Mouse (Mus musculus): Measurements from ENCODE around the gene Il9r. TPM values are rescaled to one million over a fixed set of nuclear protein-coding genes. Genes with fewer than 3 reads are reported as not detected.
A peak's percentile ranks its signal among the peaks of the same experiment; 100 is the strongest.

The Il9r gene
- total and polyA plus RNA-seq, 3 experiments: 20.0 to 52.1 (median 47.5) TPM

DNA sequence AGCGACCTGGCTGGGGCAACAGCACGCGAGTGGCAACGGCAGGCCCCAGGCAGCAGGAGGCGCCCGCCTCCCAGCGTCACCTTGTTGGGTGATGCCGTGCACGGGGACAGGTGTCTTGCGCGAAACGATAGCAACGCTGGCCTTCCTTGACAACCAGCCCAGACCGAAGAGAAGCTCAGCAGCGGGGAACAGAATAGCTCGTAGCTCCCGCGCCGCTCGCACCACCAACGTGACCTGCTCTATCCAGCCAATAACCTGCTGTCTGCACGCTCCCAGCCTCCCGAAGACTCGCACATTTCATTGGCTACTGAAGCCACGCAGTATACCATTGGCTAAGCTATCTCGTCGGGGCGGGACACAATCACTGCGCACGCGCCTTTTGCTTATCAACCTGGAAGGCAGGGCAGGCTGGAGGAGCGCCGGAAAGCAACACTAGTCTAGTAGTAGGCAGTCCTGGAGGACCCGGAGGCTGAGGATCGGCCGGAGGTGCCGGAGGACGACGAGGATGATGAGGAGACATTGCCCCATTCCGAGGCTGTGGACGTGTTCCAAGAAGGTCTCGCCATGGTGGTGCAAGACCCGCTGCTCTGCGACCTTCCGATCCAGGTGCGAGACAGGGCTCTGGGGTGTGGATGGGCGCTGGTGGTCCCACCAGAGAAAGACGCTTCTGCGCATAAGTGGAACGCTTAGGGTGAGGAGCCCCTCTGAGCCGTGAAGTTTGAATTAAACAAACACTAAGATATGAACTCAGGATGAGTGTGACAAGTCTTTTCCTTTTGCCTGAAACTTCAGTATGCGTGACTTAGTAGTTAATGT is 5.2 kb upstream of the Il9r start, which contains the start of gene Snrnp25 (continued):
- peak; percentile 63 for TF ChIP-seq SMC3 (IDR thresholded peaks at IDR 0.05; ENCODE audit: low read depth, low read length)
- TF ChIP-seq EP300 (IDR thresholded peaks at IDR 0.05; ENCODE audit: low read length): no peak
- peak; percentile 87 for TF ChIP-seq BHLHE40 (IDR thresholded peaks at IDR 0.05; ENCODE audit: low read depth, low read length)
- no peak for TF ChIP-seq CHD1 (IDR thresholded peaks at IDR 0.05; ENCODE audit: low read depth, low read length)
- TF ChIP-seq SIN3A (IDR thresholded peaks at IDR 0.05; ENCODE audit: low read length): peak; percentile 98
- peak; percentile 85 for TF ChIP-seq USF1 (IDR thresholded peaks at IDR 0.05; ENCODE audit: low read depth, low read length)
- TF ChIP-seq IRF4 (IDR thresholded peaks at IDR 0.05; ENCODE audit: low read depth, low read length): peak; percentile 41; the same call in 1 of the 2 replicates
- TF ChIP-seq POLR2AphosphoS2 (IDR thresholded peaks at IDR 0.05; ENCODE audit: low read depth, low read length): peak; percentile 80
- 0 out of 2 replicates have a peak, but pooled peaks have one; percentile 25 for TF ChIP-seq MAZ (IDR thresholded peaks at IDR 0.05; ENCODE audit: low read depth, low read length)
- TF ChIP-seq MXI1 (IDR thresholded peaks at IDR 0.05; ENCODE audit: low read depth, low read length): peak; percentile 94
- peak; percentile 90 for TF ChIP-seq MAX (IDR thresholded peaks at IDR 0.05; ENCODE audit: low read length)

DNA sequence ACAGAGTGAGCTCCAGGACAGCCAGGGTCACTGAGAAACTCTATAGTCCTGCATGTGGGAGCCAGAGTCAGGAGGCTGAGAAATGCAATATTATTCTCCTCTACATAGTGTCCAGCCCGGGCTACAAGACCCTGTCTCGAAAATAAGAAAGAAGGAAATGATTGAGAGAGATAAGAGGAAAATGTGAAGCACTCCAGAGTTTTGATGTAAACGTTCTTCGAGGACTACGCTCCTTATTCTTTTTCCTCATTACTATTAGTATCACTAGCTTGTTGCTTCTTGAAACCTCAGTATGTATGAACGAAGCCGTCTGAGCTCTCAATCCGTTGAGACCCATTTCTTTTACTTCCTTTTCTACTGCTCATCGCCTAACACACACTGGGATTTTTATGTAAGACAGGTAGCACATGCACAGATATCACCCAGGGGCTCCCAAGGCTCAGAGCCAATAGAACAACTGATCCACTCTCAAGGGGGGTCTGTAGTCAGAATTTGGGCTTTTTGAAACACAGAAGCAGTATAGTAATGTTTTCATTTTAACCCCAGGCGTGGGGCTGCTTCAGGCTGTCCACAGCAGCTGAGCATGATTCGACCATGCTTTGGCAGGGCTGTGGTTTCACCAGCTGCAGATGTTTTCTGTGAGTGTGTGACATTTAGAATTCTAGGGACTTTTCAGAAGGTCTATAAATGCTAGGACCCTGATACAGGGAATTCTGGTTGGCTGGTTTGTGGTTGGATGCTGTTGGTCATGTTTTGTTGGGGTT is 2.0 kb upstream of the Il9r start:
- TF ChIP-seq TCF12 (IDR thresholded peaks at IDR 0.05; ENCODE audit: low read depth, low read length) (peak; percentile 14; the same call in 1 of the 2 replicates), EP300 (IDR thresholded peaks at IDR 0.05; ENCODE audit: low read length) (0 out of 2 replicates have a peak, but pooled peaks have one; percentile 49), SIN3A (IDR thresholded peaks at IDR 0.05; ENCODE audit: low read length) (0 out of 2 replicates have a peak, but pooled peaks have one; percentile 4), PAX5 (IDR thresholded peaks at IDR 0.05; ENCODE audit: low read length) (no peak), CHD1 (IDR thresholded peaks at IDR 0.05; ENCODE audit: low read depth, low read length) (no peak), MAX (IDR thresholded peaks at IDR 0.05; ENCODE audit: low read length) (peak; percentile 72; the same call in 1 of the 2 replicates), MYC (IDR thresholded peaks at IDR 0.05; ENCODE audit: low read depth, low read length) (0 out of 2 replicates have a peak, but pooled peaks have one; percentile 30), ETS1 (conservative IDR thresholded peaks at IDR 0.05; ENCODE audit: low read depth, low read length) (peak; percentile 85), RAD21 (IDR thresholded peaks at IDR 0.05; ENCODE audit: low read depth, low read length) (no peak), MXI1 (IDR thresholded peaks at IDR 0.05; ENCODE audit: low read depth, low read length) (peak; percentile 35; the same call in 1 of the 2 replicates)
- Histone ChIP-seq H3K9ac (ENCODE audit: insufficient read depth, low read depth) (peak overlapping the region; percentile 17; the same call in 1 of the 2 replicates), H3K4me2 (ENCODE audit: insufficient read depth, low read depth, poor library complexity, severe bottlenecking) (peak overlapping the region; percentile 3; the same call in 1 of the 2 replicates), H3K27ac (ENCODE audit: insufficient read depth, low read depth) (no peak overlapping the region), H3K4me1 (ENCODE audit: control insufficient read depth in 1 of 2, insufficient read depth in 2 of 2) (peaks cover 13 to 66% of the 10 kb centered on the region in 2 experiments), H3K79me2 (replicated peaks; ENCODE audit: control insufficient read depth, extremely low read depth, insufficient read depth, poor library complexity, severe bottlenecking) (no peaks in the 10 kb centered on the region), H3K9me3 (replicated peaks; ENCODE audit: low read length) (no peaks in the 10 kb centered on the region), H3K4me3 (replicated peaks in 1 of 3; ENCODE audit: low read depth in 2 of 3, low read length in 2 of 3, poor library complexity in 1 of 3) (no peak overlapping the region), H3K27me3 (replicated peaks) (no peaks in the 10 kb centered on the region), H3K36me3 (replicated peaks in 1 of 2; ENCODE audit: control insufficient read depth in 1 of 2, insufficient read depth in 1 of 2, low read length in 1 of 2) (peaks cover under 1 to 7% of the 10 kb centered on the region in 2 experiments)
- peak; percentile 61 for DNase-seq (ENCODE audit: extremely low read depth)
- in situ Hi-C loops (cut with MboI; ENCODE audit: low pct_ligation_motif_present, low pct_unique_long_range_greater_than_20kb, low sequenced_read_pairs) (loop anchor here (5.0 kb wide), 1 partner anchor 35 kb away; no protein-coding TSS in a partner anchor), dilution Hi-C loops (cut with MboI; ENCODE audit: extremely low pct_ligation_motif_present, extremely low pct_unique_long_range_greater_than_20kb, low sequenced_read_pairs) (no loop called here)
